Mouse (Mus musculus) liver, adult 2 months (tissue): ENCODE data around the gene Ttc39d.

Experiments used
- CTCF ChIP-seq: fragments of 200-500 bp; IDR thresholded peaks from 2 replicates; pipeline ENCODE4 v1.5.1; 2011; ENCODE audit warnings: low read depth, low read length, control low read depth
- POLR2A ChIP-seq: fragments of 200-500 bp; IDR thresholded peaks from 2 replicates; pipeline ENCODE4 v1.6.1; 2011; ENCODE audit warnings: low read length, control low read depth; ENCODE audit not compliant: insufficient read depth; ENCODE audit errors: extremely low read depth

GRCm38 (mm10) chr17:80254421-80254820, 47.2 kb downstream of the Ttc39d start:
- TF ChIP-seq POLR2A (no peak), CTCF (no peak)
